Mouse (Mus musculus) neural tube, embryonic 14.5 days (tissue): Measurements from ENCODE around the gene Pnldc1. TPM values are rescaled to one million over a fixed set of nuclear protein-coding genes. Genes with fewer than 3 reads are reported as not detected.
"Not testable (repeated sequence)": the region's sequence is repeated elsewhere in the genome, so short reads cannot be mapped to it uniquely, and the experiment has no call there.

Source experiments
- ATAC-seq: fragments of 200-750 bp; cut with Nextera tagmentation; 2 replicates; pipeline ENCODE4 v1.8.0; 2017; ENCODE audit warnings: low read depth, mild to moderate bottlenecking, moderate TSS enrichment, moderate library complexity
- H3K27ac ChIP-seq: fragments of 300-500 bp; sonication (generic); 2 replicates; pipeline ENCODE4 v1.5.1; 2014; ENCODE audit warnings: low read depth, mild to moderate bottlenecking, control low read depth, low read length, moderate library complexity, mixed read lengths
- H3K27me3 ChIP-seq: fragments of 300-500 bp; sonication (generic); 2 replicates; pipeline ENCODE4 v1.6.1; 2014; ENCODE audit warnings: low read length; ENCODE audit not compliant: control insufficient read depth, insufficient read depth
- H3K36me3 ChIP-seq: fragments of 300-500 bp; sonication (generic); 2 replicates; pipeline ENCODE4 v1.6.1; 2014; ENCODE audit warnings: low read length, mixed read lengths; ENCODE audit not compliant: control insufficient read depth, insufficient read depth
- H3K4me1 ChIP-seq: fragments of 300-500 bp; sonication (generic); 2 replicates; pipeline ENCODE4 v1.6.1; 2014; ENCODE audit warnings: low read length; ENCODE audit not compliant: control insufficient read depth, insufficient read depth
- H3K4me2 ChIP-seq: fragments of 300-500 bp; sonication (generic); 2 replicates; pipeline ENCODE4 v1.6.1; 2014; ENCODE audit warnings: mild to moderate bottlenecking, low read depth, low read length, control low read depth
- H3K4me3 ChIP-seq: fragments of 300-500 bp; sonication (generic); 2 replicates; pipeline ENCODE4 v1.5.1; 2014; ENCODE audit warnings: low read depth, low read length, control low read depth, mixed read lengths
- H3K9ac ChIP-seq: fragments of 300-500 bp; sonication (generic); replicated peaks from 2 replicates; pipeline ENCODE4 v1.6.1; 2014; ENCODE audit warnings: low read depth, mild to moderate bottlenecking, control low read depth, low read length, mixed read lengths
- H3K9me3 ChIP-seq: fragments of 300-500 bp; sonication (generic); 2 replicates; pipeline ENCODE4 v1.6.1; 2016; ENCODE audit warnings: low read length; ENCODE audit not compliant: control insufficient read depth
- WGBS: fragments of 180-500 bp; shearing (Covaris S2); extraction: QIAGEN DNeasy Blood & Tissue Kit; methylation state at CpG from one replicate; pipeline ENCODE4 v1.1.7; 2014; 5-methylcytosine and 5-hydroxymethylcytosine counted together
- polyA plus RNA-seq: library from polyadenylated mRNA; unstranded; fragments of >200 nt; fragmentation: Nextera tagmentation; extraction: Ambion mirVana; gene quantifications from 2 replicates; pipeline ENCODE4 v1.2.1, GENCODE M21; 2014

Gene Pnldc1
- polyA plus RNA-seq, 1 experiment from 2014 or later, result 2.0 TPM

- H3K27ac ChIP-seq, H3K4me3 ChIP-seq, H3K9ac ChIP-seq, H3K9me3 ChIP-seq, H3K27me3 ChIP-seq, H3K4me1 ChIP-seq: not testable (repeated sequence)
- WGBS, result 51% methylated on average over 2 of the region's 12 CpGs
- ATAC-seq, result peak; percentile 73
- H3K36me3 ChIP-seq, result peaks cover 14% of the 10 kb centered on the region; the same call in 1 of the 2 replicates
- peak overlapping the region; percentile 36 for H3K4me2 ChIP-seq
Measured at GRCm38 (mm10) chr17:12939377-12940148, 29.5 kb upstream of the Pnldc1 start.

DNA sequence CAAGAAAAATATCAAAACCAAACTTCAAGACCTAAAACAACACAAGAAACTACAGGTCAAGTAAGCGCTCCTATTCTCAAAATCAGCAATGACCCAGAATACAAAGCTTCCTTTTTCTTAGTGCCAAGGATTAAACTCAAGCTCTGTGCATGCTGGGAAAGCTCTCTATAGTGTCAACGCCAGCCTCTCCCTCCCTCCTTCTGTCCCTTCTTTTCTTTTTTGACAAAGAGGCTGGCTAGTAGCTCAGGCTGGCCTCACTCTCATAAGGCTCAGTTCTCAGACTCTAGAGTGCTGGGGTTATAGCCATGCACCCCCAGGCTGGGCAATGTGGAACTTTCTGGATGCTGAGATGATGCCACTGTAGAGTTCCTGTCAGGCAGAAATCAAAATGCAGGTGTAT is 28.0 kb upstream of the Pnldc1 start:
- 0 out of 2 replicates have a peak, but pooled peaks cover 4% of the 10 kb centered on the region for H3K4me1 ChIP-seq
- H3K27ac ChIP-seq, result no peak overlapping the region
- H3K4me2 ChIP-seq, result no peak overlapping the region
- ATAC-seq, result no peak
- peaks cover 11% of the 10 kb centered on the region; the same call in 1 of the 2 replicates for H3K36me3 ChIP-seq
- H3K4me3 ChIP-seq, result no peak overlapping the region
- 43% methylated on average over 2 of the region's 2 CpGs for WGBS
- no peak overlapping the region for H3K9ac ChIP-seq
- H3K9me3 ChIP-seq, result no peaks in the 10 kb centered on the region
- no peaks in the 10 kb centered on the region for H3K27me3 ChIP-seq

DNA sequence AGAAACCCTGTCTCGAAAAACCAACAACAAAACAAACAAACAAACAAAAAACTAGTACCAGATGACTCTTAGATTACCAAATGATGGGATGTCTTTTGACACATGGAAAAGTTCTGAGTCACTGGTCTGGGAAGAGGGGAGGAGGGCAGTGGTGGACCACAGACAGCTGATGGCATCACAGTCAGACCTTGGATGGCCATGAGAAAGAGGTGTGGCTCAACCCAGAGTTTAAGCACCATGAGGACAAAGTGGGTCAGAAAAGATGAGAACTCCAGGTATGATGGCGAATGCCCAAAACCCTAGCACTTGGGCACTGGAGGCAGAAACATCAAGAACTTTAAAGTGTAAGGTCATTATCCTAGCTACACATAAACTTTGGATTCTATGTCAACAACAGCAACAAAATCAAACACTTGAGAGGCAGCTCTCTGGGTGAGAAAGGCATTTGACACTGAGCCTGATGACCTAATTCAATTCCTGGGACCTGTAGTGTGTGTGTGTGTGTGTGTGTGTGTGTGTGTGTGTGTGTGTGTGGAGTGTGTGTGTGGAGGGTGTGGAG is 27.5 kb upstream of the Pnldc1 start:
- no peak overlapping the region for H3K27ac ChIP-seq
- 0 out of 2 replicates have a peak, but pooled peaks cover 4% of the 10 kb centered on the region for H3K4me1 ChIP-seq
- no peaks in the 10 kb centered on the region for H3K9me3 ChIP-seq
- WGBS, result 88% methylated on average over 2 of the region's 2 CpGs
- H3K36me3 ChIP-seq, result 0 out of 2 replicates have a peak, but pooled peaks cover 5% of the 10 kb centered on the region
- no peak overlapping the region for H3K4me2 ChIP-seq
- H3K27me3 ChIP-seq, result no peaks in the 10 kb centered on the region
- no peak overlapping the region for H3K9ac ChIP-seq
- H3K4me3 ChIP-seq, result no peak overlapping the region
- no peak for ATAC-seq

DNA sequence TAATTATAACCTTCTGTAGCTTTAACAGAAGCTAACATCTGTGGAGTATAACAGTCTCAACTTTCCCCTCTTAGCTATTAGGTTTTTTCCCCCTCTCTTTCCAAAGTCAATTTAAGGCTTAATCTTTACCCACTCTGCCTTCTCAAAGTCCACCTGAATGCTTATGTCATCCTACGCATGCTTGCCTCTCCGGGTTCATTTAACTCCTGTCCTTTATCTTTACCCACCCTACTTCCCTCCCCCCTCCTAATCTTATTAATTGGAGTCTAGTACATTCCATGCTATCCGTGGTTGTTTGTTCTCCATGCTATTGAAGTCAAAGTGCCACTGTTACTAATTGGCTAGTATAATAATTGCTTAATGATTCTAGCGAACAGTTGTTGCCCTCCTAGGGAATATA is 25.7 kb upstream of the Pnldc1 start:
- no peaks in the 10 kb centered on the region for H3K9me3 ChIP-seq
- H3K4me3 ChIP-seq, result no peak overlapping the region
- no peak overlapping the region for H3K9ac ChIP-seq
- H3K36me3 ChIP-seq, result no peaks in the 10 kb centered on the region
- H3K27ac ChIP-seq, result no peak overlapping the region
- H3K27me3 ChIP-seq, result no peaks in the 10 kb centered on the region
- 0 out of 2 replicates have a peak, but pooled peaks cover 4% of the 10 kb centered on the region for H3K4me1 ChIP-seq
- H3K4me2 ChIP-seq, result no peak overlapping the region
- no peak for ATAC-seq
- WGBS, result 64% methylated on average over 4 of the region's 4 CpGs

DNA sequence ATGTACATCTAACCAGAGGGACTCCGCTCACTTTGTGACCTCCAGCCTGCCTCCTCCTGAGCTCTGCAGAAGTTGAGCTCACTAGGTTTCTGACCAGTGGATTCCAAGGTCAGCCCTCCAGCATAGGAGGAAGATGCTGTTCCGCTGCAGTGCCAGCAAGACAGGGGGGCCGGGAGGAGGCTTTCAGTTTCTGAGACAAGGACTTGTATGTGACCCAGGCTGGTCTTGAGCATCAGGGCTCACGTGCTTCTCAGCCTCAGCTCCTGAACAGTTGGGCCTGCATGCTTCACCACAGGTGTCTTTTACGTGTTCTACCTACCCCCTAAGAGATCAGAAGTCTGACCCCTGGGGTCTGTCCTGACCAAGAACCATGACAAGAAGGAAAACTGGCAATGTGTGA is 21.5 kb upstream of the Pnldc1 start:
- H3K9me3 ChIP-seq, H3K4me3 ChIP-seq, H3K27ac ChIP-seq, H3K9ac ChIP-seq, H3K36me3 ChIP-seq, H3K4me2 ChIP-seq, H3K4me1 ChIP-seq, H3K27me3 ChIP-seq, ATAC-seq: not testable (repeated sequence)
- WGBS, result 88% methylated on average over 5 of the region's 5 CpGs

DNA sequence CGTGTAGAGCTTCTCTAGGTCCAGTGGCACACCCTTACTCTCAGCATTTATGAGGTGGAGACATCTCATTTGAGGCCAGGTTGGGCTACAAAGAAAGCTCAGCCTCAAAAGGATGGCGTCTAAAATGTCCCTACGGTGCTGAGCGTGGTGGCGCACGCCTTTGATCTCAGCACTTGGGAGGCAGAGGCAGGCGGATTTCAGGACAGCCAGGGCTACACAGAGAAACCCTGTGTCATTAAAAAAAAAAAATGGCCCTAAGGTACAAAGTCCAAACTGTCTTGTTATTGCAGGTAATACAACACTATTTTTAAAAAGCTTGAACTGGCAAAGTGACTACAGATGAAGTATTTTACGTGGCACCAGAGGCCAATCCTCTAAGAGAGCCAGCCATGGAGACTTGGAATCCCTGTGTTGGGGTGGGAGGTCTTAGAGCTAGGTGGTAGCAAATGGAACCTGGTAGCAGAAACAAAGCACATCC is 15.7 kb upstream of the Pnldc1 start:
- Histone ChIP-seq H3K4me3 (no peak overlapping the region), H3K9me3 (no peaks in the 10 kb centered on the region), H3K27me3 (no peaks in the 10 kb centered on the region), H3K27ac (no peak overlapping the region), H3K4me1 (no peaks in the 10 kb centered on the region), H3K4me2 (no peak overlapping the region), H3K36me3 (peaks cover 48% of the 10 kb centered on the region), H3K9ac (no peak overlapping the region)
- ATAC-seq, result no peak
- 86% methylated on average over 8 of the region's 8 CpGs for WGBS

GRCm38 (mm10) chr17:12925001-12925400 is 15.0 kb upstream of the Pnldc1 start:
- peaks cover 56% of the 10 kb centered on the region for H3K36me3 ChIP-seq
- H3K4me3 ChIP-seq, result no peak overlapping the region
- no peak for ATAC-seq
- no peaks in the 10 kb centered on the region for H3K4me1 ChIP-seq
- H3K9me3 ChIP-seq, result no peaks in the 10 kb centered on the region
- 95% methylated on average over 3 of the region's 3 CpGs for WGBS
- no peak overlapping the region for H3K4me2 ChIP-seq
- no peak overlapping the region for H3K9ac ChIP-seq
- H3K27me3 ChIP-seq, result no peaks in the 10 kb centered on the region
- H3K27ac ChIP-seq, result no peak overlapping the region

DNA sequence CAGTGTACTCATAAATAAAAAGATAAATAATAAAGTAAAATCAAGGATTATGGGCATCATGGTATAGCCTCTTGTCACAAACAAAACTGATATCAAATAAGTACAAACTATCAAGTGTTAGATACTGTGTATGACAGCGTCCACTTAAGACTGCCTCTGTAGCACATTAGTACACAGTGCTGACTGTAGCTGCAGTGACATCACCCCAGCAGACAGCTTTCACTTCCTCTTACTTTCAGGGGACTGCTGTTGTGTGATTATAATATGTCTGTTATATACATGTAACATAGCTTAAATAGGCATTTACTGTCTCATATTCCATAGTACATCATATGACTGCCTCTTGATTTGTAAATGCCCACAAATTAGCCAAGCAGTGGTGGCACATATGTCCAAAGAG is 11.0 kb upstream of the Pnldc1 start:
- WGBS, result 90% methylated on average over 1 of the region's 1 CpGs
- Histone ChIP-seq H3K4me3 (no peak overlapping the region), H3K9ac (no peak overlapping the region), H3K36me3 (peaks cover 66% of the 10 kb centered on the region), H3K4me1 (peaks cover 5% of the 10 kb centered on the region; the same call in 1 of the 2 replicates), H3K4me2 (no peak overlapping the region), H3K9me3 (no peaks in the 10 kb centered on the region), H3K27me3 (no peaks in the 10 kb centered on the region), H3K27ac (no peak overlapping the region)
- no peak for ATAC-seq
